Mouse (Mus musculus): ENCODE measurements at regions not wholly inside any gene's neighbourhood (a gene's known extent, or its start where the extent isn't known, plus 50 kb on each side); places are given as distances from the start of the nearest gene placed in this dataset.

DNA sequence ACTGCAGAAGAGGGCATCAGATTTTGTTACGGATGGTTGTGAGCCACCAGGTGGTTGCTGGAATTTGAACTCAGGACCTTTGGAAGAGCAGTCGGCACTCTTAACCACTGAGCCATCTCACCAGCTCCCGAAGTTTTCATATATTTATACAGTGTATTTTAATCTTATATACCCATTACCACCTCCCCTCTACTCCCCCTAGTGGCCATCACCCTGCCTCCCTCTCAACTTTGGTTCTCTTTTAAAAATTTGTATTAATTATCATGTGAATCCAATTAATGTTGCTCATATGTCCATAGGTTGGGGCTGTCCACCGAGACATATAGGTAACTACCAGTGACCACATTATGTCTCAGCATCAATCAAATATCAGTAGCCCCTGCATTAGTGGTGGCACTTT, 142.0 kb downstream of the Tmem161b start:
- Histone ChIP-seq H3K27ac (replicated peaks) (no peak overlapping the region), H3K9ac (no peak overlapping the region), H3K9me3 (replicated peaks) (no peaks in the 10 kb centered on the region), H3K36me3 (replicated peaks) (no peaks in the 10 kb centered on the region), H3K4me1 (replicated peaks) (no peaks in the 10 kb centered on the region), H3K4me2 (no peak overlapping the region), H3K27me3 (no peaks in the 10 kb centered on the region), H3K4me3 (replicated peaks) (no peak overlapping the region)
- WGBS (ENCODE audit: insufficient replicate concordance) = 65% methylated on average over 4 of the region's 4 CpGs
- no peak for ATAC-seq (ENCODE audit: insufficient read depth)

GRCm38 (mm10) chr13:84365503-84365902, 143.4 kb downstream of the Tmem161b start:
- no peaks in the 10 kb centered on the region for H3K4me1 ChIP-seq (replicated peaks)
- no peak overlapping the region for H3K27ac ChIP-seq (replicated peaks)
- H3K9ac ChIP-seq = no peak overlapping the region
- H3K27me3 ChIP-seq = no peaks in the 10 kb centered on the region
- H3K36me3 ChIP-seq (replicated peaks) = no peaks in the 10 kb centered on the region
- H3K4me3 ChIP-seq (replicated peaks) = no peak overlapping the region
- no peak for ATAC-seq (ENCODE audit: insufficient read depth)
- no peak overlapping the region for H3K4me2 ChIP-seq
- H3K9me3 ChIP-seq (replicated peaks) = no peaks in the 10 kb centered on the region

DNA sequence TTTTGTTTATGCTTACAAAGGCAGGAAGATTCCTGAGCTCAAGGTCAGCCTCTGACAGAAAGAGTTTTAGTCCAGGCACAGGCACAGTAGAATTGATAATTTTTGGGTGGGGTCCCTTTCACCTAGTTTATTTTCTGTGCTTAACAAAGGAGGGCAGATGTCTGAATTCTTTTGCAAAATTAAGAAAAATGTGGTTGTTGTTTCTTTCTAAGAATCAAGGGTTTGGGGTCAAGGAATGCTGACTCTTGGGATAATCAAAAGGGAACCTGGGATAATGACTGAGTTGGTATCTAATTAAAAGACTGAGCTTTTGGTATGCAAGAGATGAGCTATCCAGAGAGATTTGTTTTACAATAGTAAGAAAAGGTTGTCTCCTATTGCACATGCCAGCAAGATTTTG, 143.9 kb downstream of the Tmem161b start:
- no peak overlapping the region for H3K4me3 ChIP-seq (replicated peaks)
- no peak for ATAC-seq (ENCODE audit: insufficient read depth)
- no peak overlapping the region for H3K4me2 ChIP-seq
- H3K9ac ChIP-seq = no peak overlapping the region
- no peak overlapping the region for H3K27ac ChIP-seq (replicated peaks)
- no peaks in the 10 kb centered on the region for H3K36me3 ChIP-seq (replicated peaks)
- no peaks in the 10 kb centered on the region for H3K27me3 ChIP-seq
- no peaks in the 10 kb centered on the region for H3K4me1 ChIP-seq (replicated peaks)
- H3K9me3 ChIP-seq (replicated peaks) = no peaks in the 10 kb centered on the region

DNA sequence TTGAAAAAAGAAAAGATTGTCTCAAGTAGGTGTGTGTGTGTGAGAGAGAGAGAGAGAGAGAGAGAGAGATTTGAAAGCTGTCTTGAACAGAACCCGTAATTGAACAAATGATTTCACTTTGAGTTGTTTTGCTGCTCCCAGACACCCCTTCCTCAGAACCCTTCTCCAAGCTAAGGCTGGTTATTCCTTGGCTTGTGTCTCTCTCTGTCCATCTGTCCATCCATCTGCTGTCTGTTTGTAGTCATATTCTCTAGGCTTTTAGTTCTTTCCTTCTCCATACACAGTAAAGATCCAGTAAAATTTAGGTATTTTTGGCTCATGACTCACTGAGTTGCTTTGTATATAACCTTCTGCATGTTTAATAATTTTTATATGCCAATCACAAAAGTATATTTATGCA, 144.7 kb downstream of the Tmem161b start:
- Histone ChIP-seq H3K27ac (replicated peaks) (no peak overlapping the region), H3K4me1 (replicated peaks) (no peaks in the 10 kb centered on the region), H3K9me3 (replicated peaks) (no peaks in the 10 kb centered on the region), H3K36me3 (replicated peaks) (no peaks in the 10 kb centered on the region), H3K27me3 (no peaks in the 10 kb centered on the region), H3K4me3 (replicated peaks) (no peak overlapping the region), H3K4me2 (no peak overlapping the region), H3K9ac (no peak overlapping the region)
- WGBS (ENCODE audit: insufficient replicate concordance) = 53% methylated on average over 1 of the region's 1 CpGs
- ATAC-seq (ENCODE audit: insufficient read depth) = no peak

DNA sequence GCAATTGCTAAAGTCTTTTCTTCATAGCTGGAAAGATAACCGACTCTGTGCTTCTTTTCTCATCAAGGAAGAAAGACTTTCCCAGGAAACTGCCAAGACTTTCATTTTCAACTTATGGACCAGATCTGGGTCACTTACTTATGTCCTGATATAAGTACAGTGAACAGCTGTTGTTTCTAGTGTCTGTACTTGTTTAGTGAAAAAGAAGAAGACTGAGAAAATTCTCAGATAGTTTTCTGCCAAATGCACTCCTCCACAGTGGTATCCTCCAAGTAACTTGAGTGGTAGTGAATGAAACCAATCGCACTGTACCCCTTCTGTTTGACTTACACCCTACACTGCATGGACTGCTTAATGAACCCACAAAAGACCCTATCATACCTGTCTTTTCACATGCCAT, 146.1 kb downstream of the Tmem161b start:
- H3K27me3 ChIP-seq = no peaks in the 10 kb centered on the region
- no peak for ATAC-seq (ENCODE audit: insufficient read depth)
- H3K4me3 ChIP-seq (replicated peaks) = no peak overlapping the region
- H3K4me1 ChIP-seq (replicated peaks) = no peaks in the 10 kb centered on the region
- WGBS (ENCODE audit: insufficient replicate concordance) = 64% methylated on average over 2 of the region's 2 CpGs
- no peaks in the 10 kb centered on the region for H3K9me3 ChIP-seq (replicated peaks)
- H3K36me3 ChIP-seq (replicated peaks) = no peaks in the 10 kb centered on the region
- no peak overlapping the region for H3K4me2 ChIP-seq
- H3K27ac ChIP-seq (replicated peaks) = no peak overlapping the region
- H3K9ac ChIP-seq = no peak overlapping the region

DNA sequence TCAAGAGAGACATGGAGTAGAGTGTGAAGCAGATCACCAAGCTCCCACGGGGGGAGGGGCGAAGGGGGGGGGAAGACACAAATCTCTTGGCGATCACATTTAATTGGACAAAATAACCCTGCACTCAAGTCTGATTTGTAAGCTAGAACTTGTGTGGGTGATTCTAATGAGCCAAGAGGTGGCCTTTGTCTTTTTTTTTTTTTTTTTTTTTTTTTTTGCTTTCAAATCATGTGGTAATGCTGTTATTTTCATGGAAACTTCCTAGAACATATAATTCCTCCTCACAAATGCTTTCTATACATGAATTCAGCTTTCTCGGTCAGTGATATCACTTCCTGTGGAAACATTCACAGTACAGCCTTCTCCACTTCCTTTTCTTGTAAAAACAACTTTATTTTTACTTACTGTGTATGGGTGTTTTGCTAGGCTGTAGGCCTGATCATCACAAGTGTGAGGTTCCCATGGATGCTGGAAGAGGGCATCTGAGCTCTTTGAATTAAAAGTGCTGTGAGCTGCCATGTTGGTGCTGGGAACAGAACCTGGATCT, 152.7 kb downstream of the Tmem161b start:
- no peak for ATAC-seq (ENCODE audit: insufficient read depth)
- Histone ChIP-seq H3K4me1 (replicated peaks) (no peaks in the 10 kb centered on the region), H3K27ac (replicated peaks) (no peak overlapping the region), H3K4me3 (replicated peaks) (no peak overlapping the region), H3K9me3 (replicated peaks) (no peaks in the 10 kb centered on the region), H3K9ac (no peak overlapping the region), H3K27me3 (no peaks in the 10 kb centered on the region), H3K36me3 (replicated peaks) (no peaks in the 10 kb centered on the region), H3K4me2 (no peak overlapping the region)
- WGBS (ENCODE audit: insufficient replicate concordance) = 49% methylated on average over 4 of the region's 4 CpGs

- ATAC-seq (ENCODE audit: insufficient read depth) = no peak
- 63% methylated on average over 4 of the region's 4 CpGs for WGBS (ENCODE audit: insufficient replicate concordance)
- Histone ChIP-seq H3K27me3 (no peaks in the 10 kb centered on the region), H3K4me3 (replicated peaks) (no peak overlapping the region), H3K27ac (replicated peaks) (no peak overlapping the region), H3K36me3 (replicated peaks) (no peaks in the 10 kb centered on the region), H3K9me3 (replicated peaks) (no peaks in the 10 kb centered on the region), H3K4me1 (replicated peaks) (no peaks in the 10 kb centered on the region), H3K9ac (no peak overlapping the region), H3K4me2 (no peak overlapping the region)
These were observed 153.8 kb downstream of the Tmem161b start for GRCm38 (mm10) chr13:84375941-84376340.

DNA sequence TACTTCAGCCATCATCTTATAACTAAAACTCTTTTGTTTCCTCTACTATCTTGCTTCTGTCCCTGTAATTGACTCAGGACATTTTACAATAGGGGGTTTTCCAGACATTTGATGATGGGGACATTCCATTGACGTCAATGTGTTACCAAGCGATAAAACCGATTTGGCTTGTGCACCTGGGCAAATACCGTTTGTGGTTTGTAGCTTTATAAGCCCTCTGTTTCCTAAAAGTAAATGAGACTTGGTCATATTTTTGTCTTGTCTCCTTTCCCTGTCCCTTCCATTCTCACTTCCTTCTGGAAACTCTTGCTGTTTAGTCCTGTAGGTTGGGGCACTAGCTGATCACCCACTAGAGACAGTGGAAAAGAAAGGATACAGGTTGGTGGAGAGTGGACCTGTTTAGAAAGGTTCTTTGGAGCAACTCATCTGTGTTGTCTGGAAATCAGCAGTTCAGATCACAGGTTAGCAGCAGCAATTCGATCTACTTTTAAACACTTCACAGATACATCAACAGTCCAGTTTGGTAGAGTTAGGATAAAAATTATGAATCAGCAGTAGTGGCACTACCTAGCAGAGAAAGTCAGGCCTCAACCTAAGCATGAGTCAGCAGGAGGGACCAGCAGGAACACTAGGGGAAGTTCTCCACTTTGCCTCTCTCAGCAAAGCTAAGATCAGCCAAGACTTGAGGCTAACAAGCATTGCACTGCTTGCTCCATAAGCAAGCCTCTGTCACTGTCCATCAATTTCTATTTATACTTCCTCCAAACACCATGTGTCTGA, 156.6 kb downstream of the Tmem161b start:
- no peak for ATAC-seq (ENCODE audit: insufficient read depth)
- no peaks in the 10 kb centered on the region for H3K27me3 ChIP-seq
- H3K27ac ChIP-seq (replicated peaks) = no peak overlapping the region
- H3K9me3 ChIP-seq (replicated peaks) = no peaks in the 10 kb centered on the region
- WGBS (ENCODE audit: insufficient replicate concordance) = 55% methylated on average over 5 of the region's 5 CpGs
- H3K4me2 ChIP-seq = no peak overlapping the region
- H3K9ac ChIP-seq = no peak overlapping the region
- H3K36me3 ChIP-seq (replicated peaks) = no peaks in the 10 kb centered on the region
- no peak overlapping the region for H3K4me3 ChIP-seq (replicated peaks)
- no peaks in the 10 kb centered on the region for H3K4me1 ChIP-seq (replicated peaks)

GRCm38 (mm10) chr13:84391554-84391953, 169.5 kb downstream of the Tmem161b start:
- Histone ChIP-seq H3K27ac (replicated peaks) (no peak overlapping the region), H3K4me2 (no peak overlapping the region), H3K9me3 (replicated peaks) (no peaks in the 10 kb centered on the region), H3K27me3 (no peaks in the 10 kb centered on the region), H3K4me3 (replicated peaks) (no peak overlapping the region), H3K36me3 (replicated peaks) (no peaks in the 10 kb centered on the region), H3K9ac (no peak overlapping the region), H3K4me1 (replicated peaks) (no peaks in the 10 kb centered on the region)
- ATAC-seq (ENCODE audit: insufficient read depth) = no peak
- WGBS (ENCODE audit: insufficient replicate concordance) = 60% methylated on average over 3 of the region's 3 CpGs

- Histone ChIP-seq H3K27me3 (no peaks in the 10 kb centered on the region), H3K4me2 (no peak overlapping the region), H3K27ac (replicated peaks) (no peak overlapping the region), H3K4me3 (replicated peaks) (no peak overlapping the region), H3K9me3 (replicated peaks) (no peaks in the 10 kb centered on the region), H3K4me1 (replicated peaks) (no peaks in the 10 kb centered on the region), H3K9ac (no peak overlapping the region), H3K36me3 (replicated peaks) (no peaks in the 10 kb centered on the region)
- no peak for ATAC-seq (ENCODE audit: insufficient read depth)
- 44% methylated on average over 7 of the region's 7 CpGs for WGBS (ENCODE audit: insufficient replicate concordance)
These were observed 176.6 kb downstream of the Tmem161b start for GRCm38 (mm10) chr13:84398476-84399344.

DNA sequence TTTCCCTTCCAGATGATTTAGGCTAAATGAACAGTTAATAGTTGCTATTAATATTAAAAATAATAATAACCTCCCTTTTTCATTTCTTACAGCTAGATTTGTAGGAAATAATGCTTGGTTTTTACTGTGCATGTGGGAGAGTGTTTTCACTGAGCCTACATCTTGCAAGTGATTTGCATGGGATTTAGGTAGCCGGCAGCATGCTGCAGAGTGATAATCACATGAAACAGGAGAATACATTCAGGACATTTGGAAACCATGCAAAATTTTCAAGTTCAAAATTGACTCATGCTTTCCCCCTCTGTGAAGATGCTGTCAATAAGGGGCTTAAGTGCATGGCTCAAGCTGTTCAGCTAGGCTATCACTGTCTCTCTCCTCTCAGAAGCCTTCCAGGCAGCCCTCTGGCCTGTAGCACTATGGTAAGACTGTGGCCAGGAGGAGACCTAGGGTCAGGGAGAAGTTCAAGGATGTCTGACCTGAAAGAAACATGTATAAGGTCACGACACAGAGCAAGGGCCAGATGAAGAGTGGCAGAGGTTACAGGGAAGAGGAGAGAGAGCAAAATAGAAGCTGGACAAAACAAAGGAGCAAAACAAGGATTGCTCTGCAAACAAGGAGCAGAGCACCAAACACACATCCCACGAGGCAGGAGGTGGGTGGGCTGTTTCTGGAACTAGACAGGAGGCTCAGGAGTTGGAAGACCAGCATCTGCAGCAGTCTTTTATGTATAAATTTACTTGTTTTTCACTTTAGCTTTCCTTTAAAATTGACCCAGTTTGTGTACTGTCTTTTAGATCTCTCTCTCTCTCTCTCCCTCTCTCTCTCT, 177.5 kb downstream of the Tmem161b start:
- Histone ChIP-seq H3K27me3 (no peaks in the 10 kb centered on the region), H3K4me1 (replicated peaks) (no peaks in the 10 kb centered on the region), H3K36me3 (replicated peaks) (no peaks in the 10 kb centered on the region), H3K9me3 (replicated peaks) (no peaks in the 10 kb centered on the region), H3K9ac (no peak overlapping the region), H3K4me2 (no peak overlapping the region), H3K27ac (replicated peaks) (no peak overlapping the region), H3K4me3 (replicated peaks) (no peak overlapping the region)
- WGBS (ENCODE audit: insufficient replicate concordance) = 31% methylated on average over 3 of the region's 3 CpGs
- no peak for ATAC-seq (ENCODE audit: insufficient read depth)
